Mouse (Mus musculus) frontal cortex, postnatal 14 days (tissue): ENCODE data around the gene Ces2g.

Source experiments
- DNase-seq, 2 experiments: peaks; one replicate each; pipeline ENCODE4 v3.0.0; 2022; ENCODE audit warnings: low spot score in 2 of 2

Gene Ces2g

DNA sequence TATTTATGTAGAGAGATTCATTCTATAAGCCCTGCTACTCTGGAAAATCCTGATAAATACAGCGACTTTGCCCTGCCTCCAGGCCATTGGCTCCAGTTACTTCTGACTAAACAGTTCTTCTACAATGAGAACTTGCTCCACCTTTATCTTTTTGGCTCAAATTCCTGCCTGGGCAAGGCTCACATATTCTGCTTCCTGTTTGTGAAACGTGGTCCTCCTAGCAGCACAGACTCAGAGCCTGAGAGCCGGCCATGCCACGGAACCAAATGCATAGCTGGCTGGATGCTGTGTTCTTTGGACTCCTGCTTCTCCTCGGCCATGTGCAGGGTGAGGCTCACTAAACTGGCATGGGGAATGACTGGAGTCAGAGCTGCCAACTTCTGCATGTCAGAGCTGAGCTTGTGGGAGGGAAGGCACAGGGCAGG, at the start of gene Ces2g:
Gene Ces2g (plus strand): TSS at position 182 of the 425 bp plus-strand sequence.
- no peak for DNase-seq

DNA sequence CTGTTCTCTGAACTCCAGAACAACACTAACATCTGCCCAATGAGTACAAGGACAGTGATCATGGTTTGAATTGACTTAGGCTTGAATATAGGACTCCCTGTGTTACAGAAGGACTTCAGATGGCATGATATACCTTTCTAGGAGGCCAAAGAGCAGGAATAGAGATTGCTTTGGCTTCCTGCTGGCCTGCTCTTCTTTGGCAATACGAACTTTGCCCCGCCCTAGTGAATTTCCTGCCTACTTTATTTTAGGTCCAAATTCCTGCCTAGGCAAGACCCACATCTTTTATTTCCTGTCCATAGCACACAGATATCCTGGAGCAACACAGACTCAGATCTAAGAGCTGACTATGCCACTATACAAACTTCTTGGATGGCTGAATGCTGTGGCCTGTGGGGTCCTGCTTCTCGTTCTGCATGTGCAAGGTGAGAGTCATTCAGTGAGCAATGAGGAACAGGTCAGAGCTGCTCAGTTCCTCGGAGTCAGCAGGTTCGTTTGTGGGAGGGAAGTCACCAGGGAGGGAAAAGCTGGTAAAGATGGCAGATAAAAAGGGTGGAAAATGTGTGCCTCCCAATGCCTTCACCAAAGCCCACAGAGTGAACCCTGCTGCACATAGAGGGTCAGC, 35.4 kb upstream of the Ces2g start, which contains the start of gene Ces2e:
Gene Ces2e (plus strand): TSS at position 289 of the 625 bp plus-strand sequence.
- DNase-seq: no peak

DNA sequence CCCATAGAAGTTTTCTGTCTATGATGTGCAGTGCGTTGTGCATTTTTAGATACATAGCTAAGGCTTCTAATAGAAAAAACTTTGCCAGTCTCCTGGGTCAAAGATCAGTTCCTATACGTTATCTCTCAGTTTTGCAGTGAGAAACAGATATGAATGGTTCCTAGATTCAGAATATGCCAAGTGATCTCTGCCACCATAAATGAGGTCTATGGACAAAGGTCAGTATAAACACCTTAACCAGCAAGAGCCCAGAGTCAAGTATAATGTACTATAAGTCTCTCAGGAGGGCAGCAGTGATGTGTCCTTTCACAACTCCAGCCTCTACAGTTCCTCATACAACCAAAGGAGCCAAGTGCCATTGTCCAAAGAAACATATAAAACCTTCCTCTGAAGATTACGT, 34.2 kb upstream of the Ces2g start:
- no peak for DNase-seq

DNA sequence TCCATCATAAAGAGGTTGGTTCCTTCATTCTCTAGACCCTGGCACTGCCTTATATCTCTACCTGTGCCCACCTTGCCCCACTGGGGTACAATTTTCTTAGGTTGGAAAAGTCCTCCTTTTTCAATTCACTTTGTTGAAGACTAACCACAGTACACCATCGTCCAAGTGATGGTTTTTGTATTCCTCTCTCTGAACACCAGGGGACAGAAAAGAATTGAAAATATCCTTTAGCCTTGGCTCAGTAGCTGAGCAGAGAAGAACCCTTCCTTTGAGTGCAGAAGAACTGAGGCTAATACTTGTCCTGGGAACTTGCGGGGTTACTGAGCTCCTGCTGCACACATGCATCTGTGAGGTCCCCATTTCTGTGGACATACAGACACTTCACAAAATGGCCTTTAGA, 16.9 kb upstream of the Ces2g start:
- DNase-seq: no peak

DNA sequence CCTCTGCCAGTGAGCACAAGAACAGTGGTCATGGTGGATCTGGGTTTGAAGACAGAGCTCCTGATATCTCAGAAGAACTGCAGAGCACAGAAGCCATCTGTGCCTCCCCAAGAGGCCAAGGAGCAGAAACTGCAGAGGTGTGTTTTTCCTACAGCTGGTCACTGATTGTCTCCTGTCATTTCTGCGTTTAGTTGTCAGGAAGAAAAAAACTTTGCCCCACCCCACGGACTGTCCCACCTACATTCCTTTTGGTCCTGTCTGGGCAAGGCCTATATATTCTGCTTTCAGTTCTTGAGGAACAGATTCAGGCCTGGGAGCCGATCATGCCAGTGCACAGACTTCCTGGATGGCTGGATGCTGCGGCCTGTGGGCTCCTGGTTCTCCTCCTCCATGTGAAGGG, 14.5 kb upstream of the Ces2g start, which contains the start of gene Ces2f:
Gene Ces2f (plus strand): TSS at position 301 of the 400 bp plus-strand sequence.
- DNase-seq: no peak

DNA sequence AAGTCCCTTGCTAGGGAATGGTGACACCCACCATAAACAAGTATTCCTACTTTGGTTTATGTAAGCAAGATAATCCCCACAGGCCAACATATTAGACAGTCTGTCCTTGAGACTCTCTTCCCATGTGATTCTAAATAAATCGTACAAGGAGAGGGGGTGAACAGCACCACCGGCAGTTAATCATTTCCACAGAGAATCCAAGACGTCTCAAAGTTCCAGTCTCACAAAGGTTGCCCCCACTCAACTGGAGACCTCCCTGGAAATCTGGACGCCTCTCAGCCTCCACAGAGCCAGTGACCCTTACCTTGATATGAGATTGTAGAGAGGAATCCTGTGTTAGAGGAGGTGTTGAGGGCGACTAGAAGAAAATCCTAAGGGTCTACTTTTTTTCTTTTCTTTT, 12.5 kb upstream of the Ces2g start:
- DNase-seq: no peak

DNA sequence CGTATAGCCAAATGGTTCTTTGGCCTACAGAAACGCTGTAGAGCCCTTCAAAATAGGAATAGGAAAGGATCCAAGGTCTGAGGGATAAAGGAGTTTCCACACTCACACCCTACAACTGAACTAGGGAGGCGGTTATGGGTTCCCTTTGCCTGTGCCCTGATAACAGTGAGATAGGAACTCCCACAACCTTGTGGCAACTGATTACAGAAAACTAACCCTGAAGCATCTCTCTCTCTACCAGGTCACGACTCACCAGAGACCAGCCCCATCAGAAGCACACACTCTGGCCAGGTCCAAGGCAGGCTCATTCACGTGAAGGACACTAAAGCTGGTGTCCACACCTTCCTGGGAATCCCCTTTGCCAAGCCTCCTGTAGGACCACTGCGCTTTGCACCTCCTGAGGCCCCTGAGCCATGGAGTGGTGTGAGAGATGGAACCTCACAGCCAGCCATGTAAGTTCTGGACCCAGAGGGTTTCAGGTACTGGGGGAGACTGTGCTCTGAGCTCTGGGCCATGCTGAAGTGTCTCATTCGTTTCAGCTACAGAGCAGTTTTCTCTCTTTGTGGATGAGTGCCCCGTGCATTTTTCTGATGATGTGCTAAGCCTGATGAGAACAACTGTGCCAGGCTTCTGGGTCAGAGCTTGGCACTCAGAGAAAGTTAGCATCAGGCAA, 847 bp downstream of the Ces2g start:
- DNase-seq: no peak

DNA sequence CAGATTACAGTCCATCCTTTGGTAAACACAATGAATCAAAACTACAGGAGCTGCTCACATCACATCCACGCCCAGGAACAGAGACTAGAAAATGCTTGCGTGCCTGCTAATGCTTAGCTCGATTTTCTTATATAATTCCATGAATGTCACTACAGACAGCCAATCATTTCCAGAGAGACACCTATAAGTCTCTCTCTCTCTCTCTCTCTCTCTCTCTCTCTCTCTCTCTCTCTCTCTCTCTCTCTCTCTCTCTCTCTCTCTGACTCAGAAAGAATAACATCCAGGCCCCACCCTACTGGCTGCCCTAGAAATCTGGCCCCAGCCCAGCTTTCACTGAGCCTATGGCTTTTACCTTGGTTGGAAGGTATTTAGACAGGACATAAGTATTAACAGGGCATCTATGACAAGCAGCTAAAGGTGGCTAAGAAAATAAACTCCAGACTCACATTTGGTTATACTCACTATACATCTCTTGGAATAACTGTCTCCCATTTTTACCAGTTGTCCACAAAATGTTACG, 1.9 kb downstream of the Ces2g start:
- no peak for DNase-seq

DNA sequence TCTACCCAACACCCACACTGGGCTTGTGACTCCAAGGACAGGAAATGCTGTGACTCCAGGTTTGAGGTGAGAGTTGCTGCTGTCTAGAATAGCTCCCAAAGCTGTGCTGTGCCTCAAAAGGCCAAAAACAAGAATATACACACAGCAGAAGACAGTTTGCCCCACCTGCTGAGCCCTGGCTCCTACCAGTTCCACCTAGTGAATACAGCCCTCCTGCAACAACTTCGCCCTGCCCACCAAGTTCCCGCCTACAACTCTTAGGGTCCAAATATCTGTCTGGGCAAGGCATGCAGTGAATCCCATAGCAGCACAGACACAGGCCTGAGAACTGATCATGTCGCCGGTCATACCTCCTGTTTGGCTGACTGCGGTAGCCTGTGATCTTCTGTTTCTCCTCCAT, 22.6 kb downstream of the Ces2g start:
- DNase-seq: no peak

DNA sequence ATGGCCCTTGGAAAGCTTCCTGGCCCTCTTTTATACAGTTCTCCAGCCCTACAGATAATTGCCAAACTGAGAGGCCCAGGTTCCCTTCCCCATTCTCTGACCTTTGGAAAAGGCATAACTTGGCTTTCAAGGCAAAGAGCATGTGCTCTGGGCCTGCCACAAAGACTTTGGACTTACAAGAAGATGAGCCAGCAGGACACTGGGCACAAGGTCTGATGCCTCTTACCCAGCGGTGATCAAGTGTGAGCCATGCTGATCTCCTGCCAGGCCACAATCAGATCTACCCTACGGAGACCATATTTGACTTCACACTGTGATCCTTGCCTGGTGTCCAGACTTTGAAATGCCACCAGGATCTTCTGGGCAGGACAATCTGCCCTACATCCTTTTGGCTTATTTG, 23.4 kb downstream of the Ces2g start:
- DNase-seq: no peak

DNA sequence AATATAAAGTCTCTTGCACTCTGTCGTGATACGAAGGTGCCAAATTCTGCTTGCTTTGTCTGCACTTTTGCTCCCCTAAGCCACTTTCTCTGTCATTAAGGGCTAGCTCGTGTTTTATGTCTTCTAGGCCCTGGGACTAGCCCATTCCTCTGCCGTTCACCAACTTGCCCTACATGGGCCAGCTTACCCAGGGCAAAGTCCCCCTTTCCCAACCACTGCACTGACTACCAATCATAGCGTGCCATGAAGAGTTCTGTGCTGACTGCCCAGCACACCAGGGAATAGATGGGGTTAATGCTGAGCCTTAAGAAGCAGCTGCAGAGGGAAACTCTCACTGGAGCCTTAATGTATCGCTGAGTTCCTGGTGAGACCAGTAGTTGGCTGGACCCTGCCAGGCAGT, 36.7 kb downstream of the Ces2g start:
- DNase-seq: no peak

DNA sequence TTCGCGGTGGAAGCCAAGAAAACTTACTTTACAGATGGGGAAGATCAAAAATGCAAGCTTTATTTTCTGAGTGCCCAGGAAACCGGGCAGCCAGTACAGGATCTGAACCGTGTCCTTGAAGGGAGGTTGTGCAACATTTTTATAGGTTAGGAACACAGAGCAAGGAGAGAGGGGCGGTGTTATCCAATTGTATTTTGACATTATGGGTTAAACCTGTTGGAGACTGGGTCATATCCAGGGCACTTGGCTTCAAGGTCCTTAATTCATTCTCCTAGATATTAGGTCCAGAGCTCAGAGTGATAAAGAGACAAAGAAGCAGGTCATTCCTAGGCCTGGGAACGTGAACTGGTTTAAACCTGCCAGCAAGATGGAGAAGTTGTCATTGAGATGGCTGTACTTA, 37.7 kb downstream of the Ces2g start:
- no peak for DNase-seq

DNA sequence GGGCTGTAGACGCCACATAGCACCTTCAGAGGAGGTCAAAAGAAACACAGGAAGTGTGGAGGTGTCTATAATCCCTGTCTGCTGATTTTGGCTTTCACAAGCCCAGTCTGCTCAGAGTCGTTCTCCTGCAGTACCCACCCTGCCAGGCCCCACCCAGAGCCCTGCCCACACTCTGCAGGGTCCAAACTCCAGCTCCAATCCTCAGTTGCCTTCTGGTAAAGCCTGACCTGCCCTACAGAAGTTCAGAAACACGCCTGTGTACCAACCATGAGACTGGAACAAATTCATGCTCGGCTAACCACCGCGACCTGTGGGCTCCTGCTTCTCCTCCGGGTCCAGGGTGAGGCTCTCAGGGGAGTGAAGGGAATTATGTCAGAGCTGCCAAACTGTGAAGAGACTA, 39.1 kb downstream of the Ces2g start, which contains the start of gene Ces2h:
Gene Ces2h (plus strand): TSS at position 268 of the 400 bp plus-strand sequence.
- no peak for DNase-seq

DNA sequence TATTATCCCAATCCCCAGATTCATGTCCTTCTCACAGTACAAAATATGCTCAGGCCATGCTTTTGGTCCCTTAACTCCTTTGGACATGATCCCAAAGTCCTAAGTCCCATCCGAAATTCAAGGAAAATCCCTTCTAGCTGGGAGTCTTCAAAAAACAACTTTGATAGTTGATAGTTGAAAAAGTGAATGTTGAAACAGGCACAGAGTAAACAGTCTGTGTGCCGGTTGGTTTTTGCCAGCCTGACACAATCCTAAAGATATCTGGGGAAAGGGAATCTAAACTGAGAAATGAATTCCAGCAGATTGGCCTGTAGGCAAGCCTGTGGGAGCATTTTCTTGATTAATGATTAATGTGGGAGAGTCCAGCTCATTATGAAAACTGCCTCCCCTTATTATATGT, 48.5 kb downstream of the Ces2g start:
- DNase-seq: no peak

DNA sequence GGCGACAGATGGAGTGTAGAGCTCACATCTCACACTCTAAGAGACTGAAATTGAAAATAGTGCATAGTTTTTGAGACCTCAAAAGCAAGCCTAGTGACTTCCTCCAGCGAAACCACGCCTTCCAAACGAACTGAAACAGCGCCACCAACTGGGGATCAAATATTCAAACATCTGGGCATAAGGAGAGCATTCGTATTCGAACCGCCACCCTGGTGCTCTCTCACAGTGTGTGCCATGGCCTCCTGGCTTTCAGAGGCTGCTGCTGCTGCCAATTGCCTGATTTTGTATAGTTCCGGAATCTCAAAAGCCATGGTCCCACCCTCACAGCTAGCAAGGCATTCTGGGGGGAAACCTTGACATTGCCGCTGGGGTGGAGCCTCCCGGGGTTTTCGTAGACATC, 49.6 kb downstream of the Ces2g start:
- no peak for DNase-seq

DNA sequence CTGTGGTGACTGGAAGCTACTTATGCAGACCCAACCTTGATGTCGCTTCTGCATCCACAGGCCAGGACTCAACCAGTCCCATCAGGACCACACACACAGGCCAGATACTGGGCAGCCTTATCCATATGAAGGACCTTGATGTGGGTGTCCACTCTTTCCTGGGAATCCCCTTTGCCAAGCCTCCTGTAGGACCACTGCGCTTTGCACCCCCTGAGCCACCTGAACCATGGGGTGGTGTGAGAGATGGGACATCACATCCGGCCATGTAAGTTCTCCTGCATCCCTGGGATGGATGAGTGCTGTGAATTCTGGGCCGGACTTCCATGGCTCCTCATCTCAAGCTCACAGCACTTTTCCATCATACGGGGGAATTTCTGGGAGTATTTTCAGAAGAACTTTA, 52.9 kb downstream of the Ces2g start:
- DNase-seq: no peak
